Mouse (Mus musculus): Measurements from ENCODE around the gene Sbpl. TPM values are rescaled to one million over a fixed set of nuclear protein-coding genes. Genes with fewer than 3 reads are reported as not detected.
A peak's percentile ranks its signal among the peaks of the same experiment; 100 is the strongest.

Sbpl gene
- total RNA-seq, 1 experiment, result not detected

DNA sequence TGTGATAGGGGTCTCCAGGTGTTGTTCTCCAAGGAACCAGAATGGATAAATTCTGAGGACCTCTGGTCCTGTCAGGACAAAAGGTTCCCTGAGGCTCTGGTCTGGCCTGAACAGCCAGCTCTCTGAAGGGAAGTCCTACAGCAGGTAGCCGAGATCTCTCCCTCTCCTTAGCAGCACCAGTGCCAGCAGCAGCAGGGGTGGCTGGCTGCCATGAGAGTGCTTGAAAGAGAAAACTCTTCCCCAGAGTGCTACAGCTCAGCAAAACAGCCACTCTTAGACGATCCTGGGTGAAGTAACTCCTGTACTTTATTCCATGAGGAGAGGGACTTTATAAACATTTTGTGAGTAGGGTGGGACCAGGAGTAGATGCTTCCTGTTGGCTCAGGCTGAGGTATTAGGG lies 34.7 kb upstream of the Sbpl start:
- H3K9ac ChIP-seq (ENCODE audit: insufficient read depth, low read depth, low read length, poor library complexity, severe bottlenecking), result no peak overlapping the region
- H3K4me3 ChIP-seq (ENCODE audit: insufficient read depth in 1 of 2, low read depth in 1 of 2, low read length in 2 of 2, poor library complexity in 1 of 2, severe bottlenecking in 1 of 2), result no peak overlapping the region
- TF ChIP-seq MAFK (IDR thresholded peaks at IDR 0.05; ENCODE audit: insufficient read depth, low read depth, low read length) (no peak), ZNF384 (IDR thresholded peaks at IDR 0.05; ENCODE audit: low read depth, low read length) (no peak), ZC3H11A (IDR thresholded peaks at IDR 0.05; ENCODE audit: borderline replicate concordance, low read depth, low read length) (no peak), CHD2 (IDR thresholded peaks at IDR 0.05; ENCODE audit: low read depth, low read length) (no peak), HCFC1 (IDR thresholded peaks at IDR 0.05; ENCODE audit: borderline replicate concordance, insufficient read depth, low read length) (no peak)
- in situ Hi-C loops (cut with MboI; ENCODE audit: low sequenced_read_pairs in 2 of 2, unreplicated experiment in 2 of 2), result no loop called here
- no peak overlapping the region for H3K27ac ChIP-seq (ENCODE audit: insufficient read depth, low read depth, low read length, poor library complexity, severe bottlenecking)
- no peaks in the 10 kb centered on the region for H3K36me3 ChIP-seq (ENCODE audit: control insufficient read depth, insufficient read depth, low read length, poor library complexity, severe bottlenecking)
- peaks cover 0 to 14% of the 10 kb centered on the region in 2 experiments; a peak in 2 of 4 replicates for H3K4me1 ChIP-seq (ENCODE audit: control insufficient read depth in 2 of 2, insufficient read depth in 2 of 2, low read length in 2 of 2, poor library complexity in 1 of 2)
- H3K9me3 ChIP-seq (ENCODE audit: control insufficient read depth, insufficient read depth, low read depth, low read length), result no peaks in the 10 kb centered on the region
- no peak for DNase-seq (ENCODE audit: low read depth, low spot score)

GRCm38 (mm10) chr17:23984989-23985388 lies 29.9 kb upstream of the Sbpl start:
- Histone ChIP-seq H3K27ac (ENCODE audit: insufficient read depth, low read depth, low read length, poor library complexity, severe bottlenecking) (no peak overlapping the region), H3K9me3 (ENCODE audit: control insufficient read depth, insufficient read depth, low read depth, low read length) (no peaks in the 10 kb centered on the region), H3K9ac (ENCODE audit: insufficient read depth, low read depth, low read length, poor library complexity, severe bottlenecking) (no peak overlapping the region), H3K36me3 (ENCODE audit: control insufficient read depth, insufficient read depth, low read length, poor library complexity, severe bottlenecking) (no peaks in the 10 kb centered on the region), H3K4me3 (ENCODE audit: insufficient read depth in 1 of 2, low read depth in 1 of 2, low read length in 2 of 2, poor library complexity in 1 of 2, severe bottlenecking in 1 of 2) (no peak overlapping the region), H3K4me1 (ENCODE audit: control insufficient read depth in 2 of 2, insufficient read depth in 2 of 2, low read length in 2 of 2, poor library complexity in 1 of 2) (peaks cover 0 to 6% of the 10 kb centered on the region in 2 experiments; a peak in 1 of 4 replicates)
- in situ Hi-C loops (cut with MboI; ENCODE audit: low sequenced_read_pairs in 2 of 2, unreplicated experiment in 2 of 2), result no loop called here
- TF ChIP-seq MAFK (IDR thresholded peaks at IDR 0.05; ENCODE audit: insufficient read depth, low read depth, low read length) (no peak), ZC3H11A (IDR thresholded peaks at IDR 0.05; ENCODE audit: borderline replicate concordance, low read depth, low read length) (no peak), CHD2 (IDR thresholded peaks at IDR 0.05; ENCODE audit: low read depth, low read length) (no peak), HCFC1 (IDR thresholded peaks at IDR 0.05; ENCODE audit: borderline replicate concordance, insufficient read depth, low read length) (no peak), ZNF384 (IDR thresholded peaks at IDR 0.05; ENCODE audit: low read depth, low read length) (no peak)
- DNase-seq (ENCODE audit: low read depth, low spot score), result no peak

DNA sequence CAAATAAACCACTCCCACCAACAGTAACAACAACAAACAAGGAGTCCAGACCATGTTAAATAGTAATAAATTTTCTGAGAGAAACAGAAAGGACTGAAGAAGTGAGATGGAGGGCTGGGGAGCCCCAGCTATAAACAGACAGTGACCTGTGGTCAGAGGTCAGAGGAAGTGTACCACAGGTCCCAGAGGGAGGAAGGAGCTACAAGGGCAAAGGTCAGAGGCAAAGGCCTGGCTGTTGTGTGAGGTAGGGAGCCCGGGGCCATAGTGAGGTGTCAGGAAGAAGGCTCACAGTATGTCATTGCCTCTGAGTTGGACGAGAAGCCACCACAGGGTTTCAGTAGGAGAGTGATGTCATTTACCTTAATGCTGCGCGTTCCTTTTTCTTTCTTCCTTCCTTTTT lies 27.8 kb upstream of the Sbpl start:
- TF ChIP-seq MAFK (IDR thresholded peaks at IDR 0.05; ENCODE audit: insufficient read depth, low read depth, low read length) (no peak), HCFC1 (IDR thresholded peaks at IDR 0.05; ENCODE audit: borderline replicate concordance, insufficient read depth, low read length) (no peak), CHD2 (IDR thresholded peaks at IDR 0.05; ENCODE audit: low read depth, low read length) (no peak), ZNF384 (IDR thresholded peaks at IDR 0.05; ENCODE audit: low read depth, low read length) (no peak), ZC3H11A (IDR thresholded peaks at IDR 0.05; ENCODE audit: borderline replicate concordance, low read depth, low read length) (no peak)
- no peak overlapping the region for H3K9ac ChIP-seq (ENCODE audit: insufficient read depth, low read depth, low read length, poor library complexity, severe bottlenecking)
- in situ Hi-C loops (cut with MboI; ENCODE audit: low sequenced_read_pairs in 2 of 2, unreplicated experiment in 2 of 2), result no loop called here
- peaks cover 0 to 14% of the 10 kb centered on the region in 2 experiments; a peak in 1 of 4 replicates for H3K4me1 ChIP-seq (ENCODE audit: control insufficient read depth in 2 of 2, insufficient read depth in 2 of 2, low read length in 2 of 2, poor library complexity in 1 of 2)
- no peak overlapping the region for H3K27ac ChIP-seq (ENCODE audit: insufficient read depth, low read depth, low read length, poor library complexity, severe bottlenecking)
- H3K36me3 ChIP-seq (ENCODE audit: control insufficient read depth, insufficient read depth, low read length, poor library complexity, severe bottlenecking), result no peaks in the 10 kb centered on the region
- DNase-seq (ENCODE audit: low read depth, low spot score), result no peak
- H3K4me3 ChIP-seq (ENCODE audit: insufficient read depth in 1 of 2, low read depth in 1 of 2, low read length in 2 of 2, poor library complexity in 1 of 2, severe bottlenecking in 1 of 2), result no peak overlapping the region
- no peaks in the 10 kb centered on the region for H3K9me3 ChIP-seq (ENCODE audit: control insufficient read depth, insufficient read depth, low read depth, low read length)

- Histone ChIP-seq H3K27ac (ENCODE audit: insufficient read depth, low read depth, low read length, poor library complexity, severe bottlenecking) (peak within 1 kb of the TSS; percentile 0; the same call in 1 of the 2 replicates), H3K9me3 (ENCODE audit: control insufficient read depth, insufficient read depth, low read depth, low read length) (no peaks in the 10 kb centered on the region), H3K9ac (ENCODE audit: insufficient read depth, low read depth, low read length, poor library complexity, severe bottlenecking) (no peak within 1 kb of the TSS), H3K4me1 (ENCODE audit: control insufficient read depth in 2 of 2, insufficient read depth in 2 of 2, low read length in 2 of 2, poor library complexity in 1 of 2) (peaks cover 0 to 14% of the 10 kb centered on the region in 2 experiments; a peak in 1 of 4 replicates), H3K36me3 (ENCODE audit: control insufficient read depth, insufficient read depth, low read length, poor library complexity, severe bottlenecking) (no peaks in the 10 kb centered on the region), H3K4me3 (ENCODE audit: insufficient read depth in 1 of 2, low read depth in 1 of 2, low read length in 2 of 2, poor library complexity in 1 of 2, severe bottlenecking in 1 of 2) (no peak within 1 kb of the TSS)
- no peak for TF ChIP-seq HCFC1 (IDR thresholded peaks at IDR 0.05; ENCODE audit: borderline replicate concordance, insufficient read depth, low read length)
- TF ChIP-seq CHD2 (IDR thresholded peaks at IDR 0.05; ENCODE audit: low read depth, low read length), result no peak
- no peak for TF ChIP-seq ZNF384 (IDR thresholded peaks at IDR 0.05; ENCODE audit: low read depth, low read length)
- in situ Hi-C loops (cut with MboI; ENCODE audit: low sequenced_read_pairs in 2 of 2, unreplicated experiment in 2 of 2), result no loop called here
- DNase-seq (ENCODE audit: low read depth, low spot score), result no peak
Observed at GRCm38 (mm10) chr17:23980297-23980909, 25.3 kb upstream of the Sbpl start, which contains the start of gene Prss30. Gene Prss30, minus strand, starts transcription at chr17:23980566.

Data from ES-E14 (cell line).